Comparison of ENCODE assay signal across 19 mouse cellular contexts in genomic region chr17:24285680-24286079, GRCm38 (mm10). TPM values are rescaled to one million over a fixed set of nuclear protein-coding genes. Genes with fewer than 3 reads are reported as not detected.
DNase-seq lines count a peak whose midpoint lies in the region; ATAC-seq lines count a peak whose summit lies in the region.
"Had no signal": no experiment of that assay in that cellular context is flagged by ENCODE, and none has a peak within 500 bp of the region (broad histone marks: within the 10 kb centered on the region; RNA-seq: fewer than 3 reads in every experiment).

No protein-coding gene starts in this region.

- H3K36me3 ChIP-seq in megakaryocyte, embryonic 14.5 days (replicated peaks; ENCODE audit: low read length), result no peaks in the 10 kb centered on the region
- H3K36me3 ChIP-seq: embryonic facial prominence, embryonic 15.5 days; forebrain, embryonic 15.5 days; heart, embryonic 15.5 days; intestine, embryonic 15.5 days had no signal

- no peak for ATAC-seq in megakaryocyte, adult 5-6 weeks (ENCODE audit: poor library complexity, severe bottlenecking)
- peak; percentile 70 for ATAC-seq in granulocyte monocyte progenitor cell, adult 5-6 weeks (replicated peaks; ENCODE audit: poor library complexity, severe bottlenecking)
- ATAC-seq in megakaryocyte progenitor cell, adult 5-6 weeks (replicated peaks; ENCODE audit: poor library complexity), result peak; percentile 43; the same call in 1 of the 2 replicates
- ATAC-seq: forebrain, embryonic 15.5 days; hindbrain, embryonic 16.5 days; intestine, embryonic 15.5 days had no signal

- H3K27me3 ChIP-seq in megakaryocyte, embryonic 14.5 days (replicated peaks), result no peaks in the 10 kb centered on the region
- H3K27me3 ChIP-seq: embryonic facial prominence, embryonic 15.5 days; forebrain, embryonic 15.5 days; heart, embryonic 15.5 days; intestine, embryonic 15.5 days had no signal

- H3K4me1 ChIP-seq in megakaryocyte, embryonic 14.5 days, result peaks cover 58% of the 10 kb centered on the region
- H3K4me1 ChIP-seq: embryonic facial prominence, embryonic 15.5 days; forebrain, embryonic 15.5 days; heart, embryonic 15.5 days; intestine, embryonic 15.5 days had no signal

- no peak for DNase-seq in adrenal gland, adult 2 months
- no peak for DNase-seq in spleen, adult 18-20 months
- no peak for DNase-seq in ovary, adult 18-20 months (ENCODE audit: low spot score)
- DNase-seq in gastrocnemius, postnatal 25 days, result no peak
- DNase-seq: adrenal gland, postnatal 14 days; cerebellum, adult 2 months; cerebellum, postnatal 10 days; embryo, embryonic 11 days; heart, adult 2 months had no signal

- H3K4me3 ChIP-seq in megakaryocyte, embryonic 14.5 days (replicated peaks), result peak overlapping the region; percentile 76
- H3K4me3 ChIP-seq: embryonic facial prominence, embryonic 15.5 days; erythroblast, embryonic 14.5 days; forebrain, embryonic 15.5 days; heart, adult 2 months; heart, embryonic 15.5 days; intestine, embryonic 15.5 days had no signal

- no peaks in the 10 kb centered on the region for H3K9me3 ChIP-seq in megakaryocyte, embryonic 14.5 days
- H3K9me3 ChIP-seq: forebrain, embryonic 15.5 days; heart, embryonic 15.5 days; intestine, embryonic 15.5 days had no signal

RNA-seq across cellular contexts. Expression of gene Ccnf, which starts 34.4 kb away (rescaled TPM):
- polyA plus RNA-seq in megakaryocyte, embryonic 14.5 days (2012; ENCODE audit: insufficient read depth, low replicate concordance), result 14.9 and 32.9 TPM in 2 replicates
- total RNA-seq in megakaryocyte, adult 5-6 weeks (2015), result 34.1 and 35.1 TPM in 2 replicates
- 40.4 and 49.4 TPM in 2 replicates for total RNA-seq in megakaryocyte, adult 5-6 weeks (2017)
- total RNA-seq in granulocyte monocyte progenitor cell, adult 5-6 weeks (2014; fragmentation: Nextera tagmentation), result 6.1 and 18.3 TPM in 2 replicates
- total RNA-seq in granulocyte monocyte progenitor cell, adult 5-6 weeks (2017), result 22.7 and 24.1 TPM in 2 replicates
- total RNA-seq in megakaryocyte progenitor cell, adult 5-6 weeks (2015), result 21.2 and 22.7 TPM in 2 replicates
- total RNA-seq in megakaryocyte progenitor cell, adult 5-6 weeks (2017), result 27.4 and 40.3 TPM in 2 replicates
- 1 to 10 TPM; 1.8 to 4.0 TPM for total RNA-seq in adrenal gland, adult 2 months (2021)
- 1.9 and 2.0 TPM in 2 replicates for polyA plus RNA-seq in adrenal gland, adult 2 months (2012; rRNA removed)
- 1 to 10 TPM in 1 of 2 experiments, under 1 TPM in 1; 0.61 to 1.1 TPM for total RNA-seq in gastrocnemius, postnatal 25 days (2021)
